Mouse (Mus musculus): ENCODE results near the gene Myo5a. TPM values are rescaled to one million over a fixed set of nuclear protein-coding genes. Genes with fewer than 3 reads are reported as not detected.

The Myo5a gene
- polyA plus RNA-seq (2014; fragmentation: Illumina TruSeq; extraction: RNeasy Lipid Tissue Mini Kit (QIAGEN cat#74804); ENCODE audit: low read depth, low replicate concordance) = 0.77 TPM

GRCm38 (mm10) chr9:75070457-75071028, at the start of gene Myo5a:
Gene Myo5a (plus strand): TSS chr9:75071015.

GRCm38 (mm10) chr9:75037451-75038356, 33.1 kb upstream of the Myo5a start, which contains the start of gene Arpp19:
Gene Arpp19 (plus strand): TSS chr9:75037614.

GRCm38 (mm10) chr9:75231841-75232746, 161.3 kb downstream of the Myo5a start, which contains the start of gene Myo5c:
Gene Myo5c (plus strand): TSS chr9:75232020.

Other genes with a start within 250 kb of the Myo5a start
- 14.7 TPM for gene Onecut1, start 209.1 kb upstream of the Myo5a start, polyA plus RNA-seq (2014; fragmentation: Illumina TruSeq; extraction: RNeasy Lipid Tissue Mini Kit (QIAGEN cat#74804); ENCODE audit: low read depth, low replicate concordance)
- gene Fam214a, start 118.1 kb upstream of the Myo5a start, polyA plus RNA-seq (2014; fragmentation: Illumina TruSeq; extraction: RNeasy Lipid Tissue Mini Kit (QIAGEN cat#74804); ENCODE audit: low read depth, low replicate concordance) = 62.7 TPM
- 264 TPM for gene Arpp19, start 33.4 kb upstream of the Myo5a start, polyA plus RNA-seq (2014; fragmentation: Illumina TruSeq; extraction: RNeasy Lipid Tissue Mini Kit (QIAGEN cat#74804); ENCODE audit: low read depth, low replicate concordance)
- 0.32 TPM for gene Myo5c, start 161.0 kb downstream of the Myo5a start, polyA plus RNA-seq (2014; fragmentation: Illumina TruSeq; extraction: RNeasy Lipid Tissue Mini Kit (QIAGEN cat#74804); ENCODE audit: low read depth, low replicate concordance)
- 0.93 TPM for gene Gnb5, start 235.3 kb downstream of the Myo5a start, polyA plus RNA-seq (2014; fragmentation: Illumina TruSeq; extraction: RNeasy Lipid Tissue Mini Kit (QIAGEN cat#74804); ENCODE audit: low read depth, low replicate concordance)

Measured in liver, adult 10 weeks (tissue).